Mouse (Mus musculus): Measurements from ENCODE around the gene Ubtf.

Ubtf gene

GRCm38 (mm10) chr11:102346926-102347325, 27.4 kb upstream of the Ubtf start:
- in situ Hi-C loops (cut with MboI, MseI): no loop called here

- in situ Hi-C loops (cut with MboI, MseI): no loop called here
These were observed 24.9 kb upstream of the Ubtf start for GRCm38 (mm10) chr11:102344458-102344857.

- in situ Hi-C loops (cut with MboI, MseI): no loop called here
These were observed 23.2 kb upstream of the Ubtf start for GRCm38 (mm10) chr11:102342742-102343141.

- in situ Hi-C loops (cut with MboI, MseI): no loop called here
These were observed 21.6 kb upstream of the Ubtf start for GRCm38 (mm10) chr11:102341101-102341500.

- in situ Hi-C loops (cut with MboI, MseI): no loop called here
These were observed 20.1 kb upstream of the Ubtf start for GRCm38 (mm10) chr11:102339624-102340023.

GRCm38 (mm10) chr11:102339195-102339594, 19.7 kb upstream of the Ubtf start:
- in situ Hi-C loops (cut with MboI, MseI): no loop called here

GRCm38 (mm10) chr11:102338561-102338960, 19.0 kb upstream of the Ubtf start:
- in situ Hi-C loops (cut with MboI, MseI): no loop called here

- in situ Hi-C loops (cut with MboI, MseI): no loop called here
These were observed 18.4 kb upstream of the Ubtf start for GRCm38 (mm10) chr11:102337921-102338320.

GRCm38 (mm10) chr11:102336191-102336590, 16.6 kb upstream of the Ubtf start:
- in situ Hi-C loops (cut with MboI, MseI): no loop called here

- in situ Hi-C loops (cut with MboI, MseI): loop anchor here in 1 of 2 experiments (5.0 kb wide), 1 partner anchor 37 kb away; no protein-coding TSS in a partner anchor
These were observed 15.6 kb upstream of the Ubtf start for GRCm38 (mm10) chr11:102334973-102335700.

GRCm38 (mm10) chr11:102334010-102334409, 14.5 kb upstream of the Ubtf start:
- in situ Hi-C loops (cut with MboI, MseI): loop anchor here in 1 of 2 experiments (5.0 kb wide), 1 partner anchor 38 kb away; no protein-coding TSS in a partner anchor

- in situ Hi-C loops (cut with MboI, MseI): loop anchor here in 1 of 2 experiments (5.0 kb wide), 1 partner anchor 39 kb away; no protein-coding TSS in a partner anchor
These were observed 13.5 kb upstream of the Ubtf start for GRCm38 (mm10) chr11:102333061-102333460.

GRCm38 (mm10) chr11:102331806-102332205, 12.3 kb upstream of the Ubtf start:
- in situ Hi-C loops (cut with MboI, MseI): loop anchor here in 1 of 2 experiments (5.0 kb wide), 1 partner anchor 40 kb away; no protein-coding TSS in a partner anchor

GRCm38 (mm10) chr11:102330039-102330438, 10.5 kb upstream of the Ubtf start:
- in situ Hi-C loops (cut with MboI, MseI): loop anchor here in 1 of 2 experiments (5.0 kb wide), 1 partner anchor 42 kb away; no protein-coding TSS in a partner anchor

- in situ Hi-C loops (cut with MboI, MseI): no loop called here
These were observed 10.0 kb upstream of the Ubtf start for GRCm38 (mm10) chr11:102329518-102329917.

- in situ Hi-C loops (cut with MboI, MseI): no loop called here
These were observed 8.3 kb upstream of the Ubtf start for GRCm38 (mm10) chr11:102327839-102328238.

- in situ Hi-C loops (cut with MboI, MseI): no loop called here
These were observed 7.7 kb upstream of the Ubtf start for GRCm38 (mm10) chr11:102327250-102327649.

GRCm38 (mm10) chr11:102323516-102323915, 4.0 kb upstream of the Ubtf start:
- in situ Hi-C loops (cut with MboI, MseI): no loop called here

- in situ Hi-C loops (cut with MboI, MseI): no loop called here
These were observed 2.4 kb upstream of the Ubtf start for GRCm38 (mm10) chr11:102321931-102322330.

- in situ Hi-C loops (cut with MboI, MseI): no loop called here
These were observed 1.1 kb upstream of the Ubtf start for GRCm38 (mm10) chr11:102320686-102321005.

- in situ Hi-C loops (cut with MboI, MseI): no loop called here
These were observed 571 bp upstream of the Ubtf start for GRCm38 (mm10) chr11:102319941-102320685.

- in situ Hi-C loops (cut with MboI, MseI): no loop called here
These were observed 749 bp downstream of the Ubtf start for GRCm38 (mm10) chr11:102318576-102319409.
